Mouse (Mus musculus) stomach, embryonic 14.5 days (tissue): ENCODE data around the gene Tnfsfm13. TPM values are rescaled to one million over a fixed set of nuclear protein-coding genes. Genes with fewer than 3 reads are reported as not detected.
A peak's percentile ranks its signal among the peaks of the same experiment; 100 is the strongest.

ENCODE experiments used
- ATAC-seq: fragments of 200-750 bp; cut with Nextera tagmentation; 2 replicates; pipeline ENCODE4 v1.8.0; 2017; ENCODE audit warnings: low read depth, moderate TSS enrichment; ENCODE audit not compliant: insufficient number of reproducible peaks, insufficient read depth, low FRiP score
- H3K27ac ChIP-seq: fragments of 300-500 bp; sonication (generic); 2 replicates; pipeline ENCODE4 v1.5.1; 2014; ENCODE audit warnings: mild to moderate bottlenecking, low read length, moderate library complexity, mixed read lengths
- H3K27me3 ChIP-seq: fragments of 300-500 bp; sonication (generic); 2 replicates; pipeline ENCODE4 v1.6.1; 2014; ENCODE audit warnings: low read length, control low read depth, mixed read lengths; ENCODE audit not compliant: control insufficient read depth, insufficient read depth
- H3K36me3 ChIP-seq: fragments of 300-500 bp; sonication (generic); 2 replicates; pipeline ENCODE4 v1.6.1; 2014; ENCODE audit warnings: mild to moderate bottlenecking, control low read depth, low read length, moderate library complexity, mixed read lengths; ENCODE audit not compliant: control insufficient read depth, insufficient read depth
- H3K4me1 ChIP-seq: fragments of 300-500 bp; sonication (generic); 2 replicates; pipeline ENCODE4 v1.6.1; 2014; ENCODE audit warnings: low read length, control low read depth, mixed read lengths; ENCODE audit not compliant: control insufficient read depth, insufficient read depth
- H3K4me2 ChIP-seq: fragments of 300-500 bp; sonication (generic); replicated peaks from 2 replicates; pipeline ENCODE4 v1.6.1; 2014; ENCODE audit warnings: low read depth, low read length, control low read depth
- H3K4me3 ChIP-seq: fragments of 300-500 bp; sonication (generic); 2 replicates; pipeline ENCODE4 v1.5.1; 2014; ENCODE audit warnings: low read depth, low read length, control low read depth
- H3K9ac ChIP-seq: fragments of 300-500 bp; sonication (generic); replicated peaks from 2 replicates; pipeline ENCODE4 v1.6.1; 2014; ENCODE audit warnings: low read depth, mild to moderate bottlenecking, control low read depth, low read length, moderate library complexity, mixed read lengths
- H3K9me3 ChIP-seq: fragments of 300-500 bp; sonication (generic); 2 replicates; pipeline ENCODE4 v1.6.1; 2016; ENCODE audit warnings: low read depth, low read length, control low read depth; ENCODE audit not compliant: control insufficient read depth
- WGBS: fragments of 180-500 bp; shearing (Covaris S2); extraction: QIAGEN DNeasy Blood & Tissue Kit; methylation state at CpG from one replicate; pipeline ENCODE4 v1.1.7; 2014; 5-methylcytosine and 5-hydroxymethylcytosine counted together
- polyA plus RNA-seq: library from polyadenylated mRNA; unstranded; fragments of >200 nt; fragmentation: Nextera tagmentation; extraction: Ambion mirVana; gene quantifications from 2 replicates; pipeline ENCODE4 v1.2.1, GENCODE M21; 2014

Gene Tnfsfm13
- polyA plus RNA-seq, 1 experiment from 2014 or later = 5.5 TPM

DNA sequence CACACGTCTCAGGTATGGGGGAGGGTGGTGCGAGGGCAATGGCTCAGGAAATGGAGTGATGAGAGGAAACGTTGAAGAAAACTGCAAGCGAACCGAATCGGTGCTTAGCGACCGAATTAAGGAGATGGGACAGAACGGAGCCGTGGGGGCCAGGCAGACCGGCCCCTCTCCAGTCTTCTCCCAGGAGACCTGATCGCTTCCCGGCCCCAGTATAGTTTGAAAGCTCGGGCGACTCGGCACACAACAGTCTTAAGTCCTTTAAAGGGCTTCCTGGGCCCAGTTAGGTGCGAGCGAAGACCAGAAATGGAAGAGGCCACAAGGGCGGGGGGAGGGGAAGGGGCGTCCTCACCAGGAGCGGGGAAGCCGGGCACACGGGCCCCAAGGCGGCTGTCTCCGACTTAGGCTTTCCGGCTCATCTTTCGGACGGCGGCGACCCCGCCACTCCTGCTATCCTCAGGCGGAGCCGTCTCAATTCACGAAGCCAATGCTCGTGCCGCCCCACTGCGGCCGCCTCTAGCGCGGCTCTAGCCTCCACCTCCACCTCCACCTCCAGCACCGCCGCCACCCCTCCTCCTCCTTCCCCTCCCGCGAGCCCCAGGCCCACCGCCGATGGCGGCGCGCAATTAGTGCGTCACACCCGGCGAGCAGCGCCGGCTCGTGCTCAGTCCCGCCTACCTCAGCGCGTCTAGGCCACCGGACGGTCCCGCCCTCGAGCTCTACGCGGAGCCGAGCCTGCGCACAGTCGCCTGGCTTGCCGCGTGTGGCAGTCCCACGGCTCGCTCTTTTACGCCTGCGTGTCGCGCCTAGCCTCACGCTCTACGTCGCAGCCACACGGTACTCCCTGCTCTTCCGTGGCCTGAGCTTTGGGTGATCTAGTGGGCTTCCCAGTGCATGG lies 14.3 kb downstream of the Tnfsfm13 start, which contains the start of gene Senp3:
Senp3 (minus strand) TSS at position 771 of the 895 bp plus-strand sequence.
- H3K36me3 ChIP-seq = peaks cover 23% of the 10 kb centered on the region
- peak within 1 kb of the TSS; percentile 82 for H3K9ac ChIP-seq
- peaks cover 23% of the 10 kb centered on the region for H3K4me1 ChIP-seq
- H3K9me3 ChIP-seq = no peaks in the 10 kb centered on the region
- H3K4me3 ChIP-seq = peak within 1 kb of the TSS; percentile 73
- under 1% methylated on average over 78 of the region's 80 CpGs for WGBS
- ATAC-seq = peak; percentile 96
- peak within 1 kb of the TSS; percentile 95 for H3K27ac ChIP-seq
- no peaks in the 10 kb centered on the region for H3K27me3 ChIP-seq
- peak within 1 kb of the TSS; percentile 86 for H3K4me2 ChIP-seq

DNA sequence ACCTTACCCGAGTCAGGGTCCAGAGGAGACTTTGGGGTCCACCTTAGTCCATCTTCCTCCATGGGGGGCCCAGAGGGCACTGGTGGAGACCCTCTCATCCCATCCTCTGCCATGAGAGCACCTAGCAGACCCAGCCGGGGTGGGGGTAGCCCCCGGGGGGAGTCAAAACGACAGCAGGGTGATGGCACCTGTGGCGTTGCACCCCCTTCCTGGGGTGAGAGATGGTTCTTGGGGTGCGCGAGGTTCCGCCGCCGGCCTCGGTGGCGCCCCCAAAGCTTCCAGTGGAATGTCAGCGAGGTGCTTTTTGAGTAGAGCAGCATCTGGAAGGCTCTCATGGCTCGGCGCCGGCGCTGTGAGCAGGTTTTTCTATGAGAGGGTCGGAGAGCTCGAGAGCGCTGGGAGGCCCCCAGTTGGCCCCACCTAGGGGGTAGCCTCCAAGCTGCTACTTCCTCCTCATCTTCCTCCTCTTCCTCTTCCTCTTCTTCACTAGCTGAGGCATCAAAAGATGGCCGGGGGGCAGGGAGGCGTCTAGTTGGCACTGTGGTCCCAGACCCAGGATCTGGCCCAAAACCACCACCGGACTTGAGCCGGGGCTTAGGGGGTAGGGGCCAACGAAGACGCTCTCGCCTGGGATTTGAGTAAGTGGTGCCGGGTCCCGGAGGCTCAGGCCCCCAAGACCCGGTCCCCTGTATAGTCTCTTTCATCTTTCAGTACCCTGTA lies 15.6 kb downstream of the Tnfsfm13 start:
- WGBS = 91% methylated on average over 30 of the region's 30 CpGs
- H3K4me3 ChIP-seq = peak overlapping the region; percentile 73; the same call in 1 of the 2 replicates
- no peaks in the 10 kb centered on the region for H3K9me3 ChIP-seq
- H3K27ac ChIP-seq = no peak overlapping the region
- peaks cover 35% of the 10 kb centered on the region for H3K36me3 ChIP-seq
- peak overlapping the region; percentile 86 for H3K4me2 ChIP-seq
- ATAC-seq = no peak
- no peaks in the 10 kb centered on the region for H3K27me3 ChIP-seq
- H3K9ac ChIP-seq = no peak overlapping the region
- H3K4me1 ChIP-seq = peaks cover 16% of the 10 kb centered on the region

DNA sequence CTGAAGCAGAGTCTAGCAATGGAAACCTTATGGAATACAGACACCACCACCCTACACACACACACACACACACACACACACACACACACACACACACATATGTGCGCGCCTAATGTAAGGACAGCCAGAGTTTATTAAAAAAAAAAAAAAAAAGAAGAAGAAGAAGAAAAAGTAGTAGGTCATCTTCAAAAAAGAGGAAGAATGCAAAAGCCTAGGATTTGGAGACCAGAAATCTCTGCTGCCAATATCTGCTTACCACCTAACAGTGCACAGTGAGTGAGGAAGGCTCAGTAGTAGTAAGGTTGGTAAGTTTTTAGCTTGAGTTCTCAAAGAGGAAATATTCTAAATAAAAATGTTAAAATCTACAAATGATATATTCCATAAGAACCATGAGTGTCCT lies 16.8 kb downstream of the Tnfsfm13 start:
- Histone ChIP-seq H3K27ac (no peak overlapping the region), H3K27me3 (no peaks in the 10 kb centered on the region), H3K36me3 (peaks cover 45% of the 10 kb centered on the region), H3K9me3 (no peaks in the 10 kb centered on the region), H3K9ac (no peak overlapping the region), H3K4me2 (no peak overlapping the region), H3K4me1 (peaks cover 16% of the 10 kb centered on the region), H3K4me3 (no peak overlapping the region)
- no peak for ATAC-seq
- 81% methylated on average over 2 of the region's 2 CpGs for WGBS

DNA sequence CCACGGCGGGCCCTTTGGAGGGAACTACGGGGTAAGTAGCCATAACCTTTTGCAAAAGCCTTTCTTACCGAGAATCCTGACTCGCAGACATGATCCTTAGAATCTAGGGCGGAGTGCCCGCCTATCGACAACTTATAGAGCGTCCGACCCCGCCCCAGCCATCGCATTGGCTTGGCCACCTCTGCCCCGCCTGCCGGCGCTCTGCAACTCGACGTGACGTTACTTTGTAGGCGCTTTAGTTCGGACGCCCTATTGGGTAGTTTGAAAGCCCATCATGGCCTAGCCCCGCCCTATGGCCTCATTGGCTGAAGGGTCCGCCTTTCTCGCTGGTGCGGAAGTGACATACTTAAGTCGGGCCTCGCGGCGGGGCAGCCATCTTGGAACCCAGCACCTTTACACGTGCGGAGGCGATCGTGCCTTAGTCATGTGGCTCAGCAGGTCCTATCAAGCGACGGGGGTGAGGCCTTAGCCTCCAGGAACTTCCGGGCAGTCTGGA lies 23.6 kb downstream of the Tnfsfm13 start, which contains the start of gene Eif4a1:
Eif4a1 (minus strand) TSS at position 213 of the 496 bp plus-strand sequence.
- H3K36me3 ChIP-seq = peaks cover 72% of the 10 kb centered on the region
- peak within 1 kb of the TSS; percentile 99 for H3K27ac ChIP-seq
- H3K27me3 ChIP-seq = no peaks in the 10 kb centered on the region
- H3K4me1 ChIP-seq = peaks cover 14% of the 10 kb centered on the region; the same call in 1 of the 2 replicates
- H3K9ac ChIP-seq = peak within 1 kb of the TSS; percentile 99
- peak; percentile 98 for ATAC-seq
- H3K4me2 ChIP-seq = peak within 1 kb of the TSS; percentile 97
- WGBS = under 1% methylated on average over 36 of the region's 36 CpGs
- peak within 1 kb of the TSS; percentile 100 for H3K4me3 ChIP-seq
- H3K9me3 ChIP-seq = no peaks in the 10 kb centered on the region

DNA sequence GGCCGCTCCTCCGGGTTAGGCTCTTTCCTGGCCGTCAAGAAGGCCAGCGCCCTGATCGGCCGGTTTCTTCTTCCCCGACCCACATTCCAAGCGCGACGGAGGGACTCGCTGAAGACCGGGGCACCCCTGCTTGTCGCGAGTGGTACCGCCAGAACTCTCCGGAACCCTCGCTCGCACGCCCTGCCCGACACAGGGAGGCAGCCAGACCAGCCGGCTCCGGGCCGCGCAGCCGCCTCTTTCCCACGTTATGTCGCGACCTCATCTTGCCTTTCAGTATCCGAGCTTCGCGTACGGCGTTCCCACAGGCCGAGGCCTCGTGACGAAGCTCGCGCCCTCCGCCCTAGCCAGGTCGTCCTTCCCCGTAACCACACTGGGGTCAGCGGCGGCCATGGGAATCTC lies 24.2 kb downstream of the Tnfsfm13 start:
- H3K27me3 ChIP-seq = no peaks in the 10 kb centered on the region
- H3K9ac ChIP-seq = peak overlapping the region; percentile 99
- H3K4me1 ChIP-seq = peaks cover 14% of the 10 kb centered on the region; the same call in 1 of the 2 replicates
- under 1% methylated on average over 43 of the region's 43 CpGs for WGBS
- ATAC-seq = peak; percentile 4
- peak overlapping the region; percentile 97; the same call in 1 of the 2 replicates for H3K4me2 ChIP-seq
- peaks cover 68% of the 10 kb centered on the region for H3K36me3 ChIP-seq
- peak overlapping the region; percentile 99 for H3K27ac ChIP-seq
- no peaks in the 10 kb centered on the region for H3K9me3 ChIP-seq
- H3K4me3 ChIP-seq = peak overlapping the region; percentile 100

DNA sequence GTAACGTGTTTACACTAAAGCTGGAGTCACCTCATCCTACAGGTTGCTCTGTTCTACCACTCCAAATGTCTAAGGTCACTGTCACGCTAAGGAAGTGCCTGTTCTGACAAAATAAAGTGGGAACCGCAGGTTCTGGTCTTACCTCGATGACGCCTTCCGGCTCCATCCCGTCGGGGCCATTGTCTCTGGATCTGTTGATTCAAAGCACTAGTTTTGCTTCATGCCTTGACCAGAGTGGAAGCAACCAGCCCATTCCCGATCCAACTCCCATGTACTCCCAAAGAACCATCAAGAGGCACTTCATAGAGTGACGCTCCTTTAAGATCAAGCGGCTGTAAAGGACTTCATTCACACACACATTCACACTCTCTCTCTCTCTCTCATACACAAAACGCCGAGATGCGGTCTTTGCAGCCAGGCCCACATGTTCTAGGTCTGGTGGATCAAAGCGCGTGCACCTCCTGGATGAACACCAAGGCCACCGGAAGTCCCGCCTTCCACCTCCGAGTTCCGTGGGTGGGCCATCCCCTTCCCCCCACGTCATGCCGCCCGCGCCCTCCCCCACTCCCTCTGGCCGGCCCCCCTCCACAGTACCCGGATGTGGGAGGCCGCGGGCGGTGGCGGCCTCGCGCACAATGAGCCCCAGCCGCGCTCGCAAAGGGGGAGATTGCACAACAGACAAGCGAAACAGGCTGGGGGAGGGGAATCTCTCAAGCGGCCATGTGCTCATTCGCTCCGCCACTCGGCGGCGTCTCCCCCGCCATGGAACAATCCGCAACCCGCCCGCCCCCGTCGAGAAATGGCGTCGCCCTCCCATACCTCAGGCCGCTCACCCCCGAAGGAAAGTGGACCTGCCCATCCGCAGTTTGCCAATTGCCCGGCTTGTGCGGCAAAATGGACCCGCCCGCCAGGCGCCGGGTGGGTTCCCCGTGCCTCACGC lies 24.8 kb downstream of the Tnfsfm13 start:
- Histone ChIP-seq H3K9me3 (no peaks in the 10 kb centered on the region), H3K4me2 (peak overlapping the region; percentile 97), H3K4me1 (peaks cover 14% of the 10 kb centered on the region; the same call in 1 of the 2 replicates), H3K4me3 (peak overlapping the region; percentile 100), H3K27me3 (no peaks in the 10 kb centered on the region), H3K9ac (peak overlapping the region; percentile 99), H3K36me3 (peaks cover 68% of the 10 kb centered on the region), H3K27ac (peak overlapping the region; percentile 99)
- peak; percentile 72 for ATAC-seq
- WGBS = 1% methylated on average over 59 of the region's 61 CpGs

DNA sequence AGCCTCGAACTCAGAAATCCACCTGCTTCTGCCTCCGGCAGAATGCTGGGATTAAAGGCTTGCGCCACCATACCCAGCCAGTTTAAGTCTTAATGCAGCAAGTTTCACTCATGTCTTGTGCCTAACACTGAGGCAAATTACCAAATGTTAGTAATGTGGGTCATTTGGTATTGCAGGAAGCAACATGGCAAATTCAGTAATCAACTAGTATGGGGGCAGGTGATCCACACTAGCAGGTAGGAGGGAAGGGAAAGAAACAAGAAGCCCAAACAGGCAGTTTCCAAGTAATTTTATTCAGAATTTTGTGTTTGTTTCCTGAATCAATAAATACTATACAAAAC lies 29.3 kb downstream of the Tnfsfm13 start:
- Histone ChIP-seq H3K36me3 (peaks cover 56% of the 10 kb centered on the region), H3K9ac (no peak overlapping the region), H3K4me1 (peaks cover 21% of the 10 kb centered on the region; the same call in 1 of the 2 replicates), H3K27me3 (no peaks in the 10 kb centered on the region), H3K4me3 (no peak overlapping the region), H3K27ac (no peak overlapping the region), H3K4me2 (no peak overlapping the region), H3K9me3 (no peaks in the 10 kb centered on the region)
- ATAC-seq = no peak
- WGBS = 91% methylated on average over 3 of the region's 3 CpGs
